Mouse (Mus musculus) neural tube, embryonic 11.5 days (tissue): ENCODE measurements around the gene Fermt3. TPM values are rescaled to one million over a fixed set of nuclear protein-coding genes. Genes with fewer than 3 reads are reported as not detected.

Experiments
- ATAC-seq: fragments of 200-750 bp; cut with Nextera tagmentation; 2 replicates; pipeline ENCODE4 v1.8.0; 2017; ENCODE audit warnings: moderate number of reproducible peaks, mild to moderate bottlenecking, moderate TSS enrichment, moderate library complexity; ENCODE audit not compliant: insufficient read depth, low FRiP score, low TSS enrichment
- DNase-seq: peaks from one replicate; pipeline ENCODE4 v3.0.0-alpha.2; 2015; ENCODE audit warnings: low spot score
- H3K27ac ChIP-seq: fragments of 300-500 bp; sonication (generic); 2 replicates; pipeline ENCODE4 v1.5.1; 2014; ENCODE audit warnings: low read depth, mild to moderate bottlenecking, low read length
- H3K27me3 ChIP-seq: fragments of 300-500 bp; sonication (generic); 2 replicates; pipeline ENCODE4 v1.6.1; 2014; ENCODE audit warnings: mild to moderate bottlenecking, low read length, mixed read lengths; ENCODE audit not compliant: control insufficient read depth, insufficient read depth
- H3K36me3 ChIP-seq: fragments of 300-500 bp; sonication (generic); 2 replicates; pipeline ENCODE4 v1.6.1; 2014; ENCODE audit warnings: mild to moderate bottlenecking, low read length, moderate library complexity, mixed read lengths; ENCODE audit not compliant: control insufficient read depth, insufficient read depth
- H3K4me1 ChIP-seq: fragments of 300-500 bp; sonication (generic); 2 replicates; pipeline ENCODE4 v1.6.1; 2014; ENCODE audit warnings: low read length, mixed read lengths; ENCODE audit not compliant: control insufficient read depth, insufficient read depth
- H3K4me2 ChIP-seq: fragments of 300-500 bp; sonication (generic); 2 replicates; pipeline ENCODE4 v1.6.1; 2014; ENCODE audit warnings: low read depth, mild to moderate bottlenecking, moderate library complexity
- H3K4me3 ChIP-seq: fragments of 300-500 bp; sonication (generic); 2 replicates; pipeline ENCODE4 v1.5.1; 2014; ENCODE audit warnings: low read depth, low read length
- H3K9ac ChIP-seq: fragments of 300-500 bp; sonication (generic); 2 replicates; pipeline ENCODE4 v1.6.1; 2014; ENCODE audit warnings: mild to moderate bottlenecking, low read length
- H3K9me3 ChIP-seq: fragments of 300-500 bp; sonication (generic); 2 replicates; pipeline ENCODE4 v1.6.1; 2016; ENCODE audit warnings: low read length; ENCODE audit not compliant: control insufficient read depth
- WGBS: fragments of 180-500 bp; shearing (Covaris S2); extraction: QIAGEN DNeasy Blood & Tissue Kit; methylation state at CpG from one replicate; pipeline ENCODE4 v1.1.7; 2014; 5-methylcytosine and 5-hydroxymethylcytosine counted together
- polyA plus RNA-seq: library from polyadenylated mRNA; unstranded; fragments of >200 nt; fragmentation: Nextera tagmentation; extraction: Ambion mirVana; gene quantifications from 2 replicates; pipeline ENCODE4 v1.2.1, GENCODE M21; 2014

Gene Fermt3
- polyA plus RNA-seq, 1 experiment from 2014 or later, result 8.8 TPM

DNA sequence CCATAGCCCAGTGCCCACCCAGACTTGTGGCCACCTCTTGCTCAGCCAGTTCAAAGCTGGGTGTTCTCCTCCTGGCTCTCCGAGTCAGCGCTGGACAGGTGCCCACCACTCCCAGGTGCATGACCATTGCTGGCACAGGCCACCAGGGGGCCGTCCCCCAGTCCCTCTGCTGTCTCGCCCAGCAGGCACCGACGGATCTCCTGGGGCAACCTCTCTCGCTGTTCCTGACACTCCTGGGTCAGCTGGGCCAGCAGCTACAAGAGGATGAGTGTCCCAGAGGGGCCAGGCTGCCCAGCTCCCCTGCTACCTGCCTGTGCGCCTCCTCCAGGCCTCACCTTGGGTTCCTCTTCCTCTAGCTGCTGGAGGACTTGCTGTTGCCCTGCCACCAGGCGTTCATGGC is 65.2 kb downstream of the Fermt3 start:
- H3K4me2 ChIP-seq, result no peak overlapping the region
- 0 out of 2 replicates have a peak, but pooled peaks cover 3% of the 10 kb centered on the region for H3K36me3 ChIP-seq
- peaks cover 10% of the 10 kb centered on the region for H3K4me1 ChIP-seq
- ATAC-seq (no peak), DNase-seq (no peak)
- H3K9ac ChIP-seq, result no peak overlapping the region
- no peaks in the 10 kb centered on the region for H3K9me3 ChIP-seq
- no peaks in the 10 kb centered on the region for H3K27me3 ChIP-seq
- H3K27ac ChIP-seq, result no peak overlapping the region
- H3K4me3 ChIP-seq, result no peak overlapping the region
- WGBS, result 60% methylated on average over 9 of the region's 9 CpGs

DNA sequence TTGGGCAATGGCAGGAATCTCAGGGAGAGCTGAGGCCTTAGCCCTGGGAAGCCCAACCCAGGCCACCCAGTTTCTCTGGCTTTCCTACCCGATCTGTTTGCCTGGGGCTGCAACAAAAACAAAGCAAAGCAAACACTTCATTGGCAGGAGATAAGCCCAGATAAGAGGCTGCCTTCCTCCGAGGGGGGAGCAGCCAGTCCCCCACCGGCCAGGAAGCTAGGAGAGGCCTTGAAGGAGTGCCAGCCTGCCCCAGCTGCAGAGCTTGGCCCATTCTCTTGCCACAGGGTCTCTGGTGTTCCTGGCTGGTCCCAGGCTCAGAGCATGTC is 66.6 kb downstream of the Fermt3 start:
- ATAC-seq, result no peak
- DNase-seq, result no peak
- Histone ChIP-seq H3K27me3 (no peaks in the 10 kb centered on the region), H3K27ac (no peak overlapping the region), H3K36me3 (no peaks in the 10 kb centered on the region), H3K9me3 (no peaks in the 10 kb centered on the region), H3K4me3 (peak overlapping the region; percentile 63), H3K4me2 (peak overlapping the region; percentile 81), H3K9ac (peak overlapping the region; percentile 86), H3K4me1 (peaks cover 10% of the 10 kb centered on the region)
- WGBS, result 34% methylated on average over 3 of the region's 3 CpGs

DNA sequence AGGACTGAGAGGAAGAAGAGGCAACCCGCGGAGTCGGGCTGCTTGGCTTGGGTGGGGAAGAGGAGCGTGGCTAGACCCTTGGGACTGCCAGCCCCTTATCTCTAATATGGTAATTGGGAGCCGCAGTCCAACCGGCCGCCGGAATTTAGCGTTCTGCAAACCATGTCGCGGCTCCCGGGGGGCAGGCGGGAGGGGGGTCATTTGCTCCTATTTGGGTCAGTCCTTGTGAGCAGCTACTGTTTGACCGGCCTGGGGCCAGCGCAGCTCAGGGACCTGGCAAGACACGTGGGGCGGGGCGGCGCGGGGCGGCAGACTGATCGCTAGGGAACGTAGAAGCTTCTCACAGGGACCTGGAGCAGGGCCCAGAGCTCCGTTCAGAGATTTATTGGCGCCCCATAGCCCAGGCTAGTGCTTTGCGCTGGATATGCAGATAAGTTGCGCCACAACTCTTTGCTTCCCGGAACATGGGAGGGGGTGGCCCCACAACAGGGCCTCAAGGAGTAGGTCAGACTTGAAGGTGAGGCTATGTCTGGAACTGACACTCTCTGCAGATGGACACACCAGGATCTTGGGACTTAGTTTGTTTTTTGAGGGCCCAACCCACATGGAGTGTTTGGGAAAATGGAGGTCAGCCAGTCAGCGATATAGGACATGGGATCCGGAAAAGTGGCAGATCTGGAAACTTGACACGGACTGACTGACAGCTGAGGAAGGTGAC is 67.1 kb downstream of the Fermt3 start:
- Histone ChIP-seq H3K36me3 (no peaks in the 10 kb centered on the region), H3K4me1 (peaks cover 10% of the 10 kb centered on the region), H3K9ac (peak overlapping the region; percentile 86), H3K4me2 (peak overlapping the region; percentile 81), H3K4me3 (peak overlapping the region; percentile 63), H3K9me3 (no peaks in the 10 kb centered on the region), H3K27me3 (no peaks in the 10 kb centered on the region), H3K27ac (peak overlapping the region; percentile 97)
- 4% methylated on average over 31 of the region's 31 CpGs for WGBS
- DNase-seq (peak; percentile 56), ATAC-seq (peak; percentile 43)

DNA sequence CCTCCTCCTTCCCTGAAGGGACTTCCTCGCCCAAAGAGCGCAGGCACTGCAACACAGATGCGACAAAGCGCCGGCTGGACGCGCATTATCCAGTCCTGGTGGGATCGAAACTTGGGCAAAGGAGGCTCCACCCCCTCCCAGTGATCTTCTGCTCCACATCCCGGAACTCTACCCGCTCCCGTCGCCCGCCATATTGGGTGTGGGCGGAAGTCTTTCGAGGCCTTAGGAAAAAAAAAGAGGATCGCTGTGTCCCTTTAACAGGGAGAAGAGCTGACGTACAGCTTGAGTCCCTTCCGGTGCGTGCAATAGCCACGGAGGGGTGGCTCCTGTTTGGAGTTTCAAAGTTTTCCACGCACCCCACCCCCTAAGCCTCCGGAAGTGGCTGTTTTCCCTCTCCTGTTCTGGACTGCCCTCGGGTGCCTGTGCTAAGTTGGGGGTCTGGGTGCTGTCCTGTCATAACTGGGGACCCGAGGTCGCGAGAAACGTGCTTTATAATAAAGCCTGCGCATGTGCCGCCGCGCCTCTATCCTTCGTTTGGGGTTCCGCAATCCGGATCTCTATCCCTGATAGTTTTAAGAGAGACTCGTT is 67.8 kb downstream of the Fermt3 start:
- Histone ChIP-seq H3K4me2 (peak overlapping the region; percentile 81), H3K9ac (peak overlapping the region; percentile 86), H3K4me1 (peaks cover 10% of the 10 kb centered on the region), H3K9me3 (no peaks in the 10 kb centered on the region), H3K27ac (peak overlapping the region; percentile 97), H3K36me3 (no peaks in the 10 kb centered on the region), H3K4me3 (peak overlapping the region; percentile 63), H3K27me3 (no peaks in the 10 kb centered on the region)
- under 1% methylated on average over 35 of the region's 35 CpGs for WGBS
- DNase-seq, result peak; percentile 94
- peak; percentile 74 for ATAC-seq

DNA sequence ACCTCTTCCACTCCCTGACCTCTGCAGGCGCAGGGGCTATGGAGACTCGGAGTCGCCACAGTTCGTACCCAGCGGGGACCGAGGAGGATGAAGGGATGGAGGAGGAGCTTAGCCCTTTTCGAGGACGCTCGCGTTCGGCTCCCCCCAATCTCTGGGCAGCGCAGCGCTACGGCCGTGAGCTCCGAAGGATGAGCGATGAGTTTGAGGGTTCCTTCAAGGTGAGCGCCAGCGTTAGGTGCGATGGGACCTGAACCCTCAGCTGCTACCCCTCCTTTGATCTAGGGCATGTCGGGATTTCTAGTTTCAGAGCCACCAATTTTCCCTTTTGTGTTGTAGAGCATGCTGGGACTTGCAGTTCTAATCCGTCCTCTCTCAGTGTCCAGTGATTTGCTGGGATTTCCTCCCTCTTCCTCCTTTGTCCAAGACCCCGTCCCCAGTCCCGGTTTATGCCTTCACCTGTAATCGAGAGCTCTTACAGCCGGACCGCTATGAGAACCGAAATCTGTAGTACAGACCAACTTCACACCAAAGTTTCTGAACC is 68.6 kb downstream of the Fermt3 start:
- Histone ChIP-seq H3K27ac (peak overlapping the region; percentile 97), H3K36me3 (no peaks in the 10 kb centered on the region), H3K9me3 (no peaks in the 10 kb centered on the region), H3K27me3 (no peaks in the 10 kb centered on the region), H3K9ac (peak overlapping the region; percentile 86), H3K4me2 (peak overlapping the region; percentile 81), H3K4me3 (peak overlapping the region; percentile 63), H3K4me1 (peaks cover 10% of the 10 kb centered on the region)
- peak; percentile 72 for DNase-seq
- WGBS, result 0% methylated on average over 28 of the region's 28 CpGs
- ATAC-seq, result peak; percentile 61

DNA sequence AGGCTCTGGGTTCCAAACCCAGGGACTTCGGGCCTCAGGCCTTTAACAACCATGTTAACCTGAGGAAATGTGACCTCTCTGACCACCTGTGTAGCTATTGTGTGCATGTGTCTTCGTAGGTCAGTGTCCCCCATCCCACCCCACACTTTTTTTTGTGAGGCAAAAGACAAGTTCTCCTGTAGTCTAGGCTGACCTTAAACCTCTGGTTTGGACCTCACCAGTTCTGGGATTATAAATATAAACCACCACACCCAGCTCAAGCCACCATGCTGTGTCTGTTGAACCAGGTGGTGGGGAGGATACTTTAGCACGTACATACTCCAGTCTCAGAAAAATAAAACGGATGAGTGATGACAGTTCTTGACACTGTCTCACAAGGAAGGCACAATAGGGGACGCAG is 69.3 kb downstream of the Fermt3 start:
- H3K36me3 ChIP-seq, result no peaks in the 10 kb centered on the region
- H3K9me3 ChIP-seq, result no peaks in the 10 kb centered on the region
- H3K9ac ChIP-seq, result peak overlapping the region; percentile 86
- DNase-seq (no peak), ATAC-seq (no peak)
- H3K4me2 ChIP-seq, result peak overlapping the region; percentile 81
- H3K27me3 ChIP-seq, result no peaks in the 10 kb centered on the region
- peak overlapping the region; percentile 63 for H3K4me3 ChIP-seq
- 54% methylated on average over 5 of the region's 5 CpGs for WGBS
- H3K4me1 ChIP-seq, result peaks cover 10% of the 10 kb centered on the region
- H3K27ac ChIP-seq, result peak overlapping the region; percentile 97; the same call in 1 of the 2 replicates

DNA sequence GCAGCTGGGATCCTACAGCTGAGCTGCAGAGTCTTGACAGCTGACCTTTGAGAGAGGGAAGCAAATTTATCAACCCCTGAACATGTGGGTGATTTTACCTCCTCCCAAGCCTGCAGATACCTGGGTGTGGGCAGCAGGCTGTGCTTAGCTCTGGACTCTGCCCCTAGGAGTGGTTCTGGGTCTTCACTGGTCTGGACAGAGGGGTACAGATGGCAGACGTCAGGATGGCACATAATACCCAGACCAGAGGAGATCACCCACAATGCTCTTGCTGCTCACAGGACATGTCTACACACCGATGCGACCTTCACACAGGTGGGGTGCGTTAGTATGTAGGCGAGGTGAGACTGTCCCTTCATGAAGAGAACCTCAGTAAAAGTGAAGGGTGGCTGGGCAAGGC is 69.7 kb downstream of the Fermt3 start:
- Histone ChIP-seq H3K27me3 (no peaks in the 10 kb centered on the region), H3K4me3 (no peak overlapping the region), H3K4me2 (no peak overlapping the region), H3K4me1 (peaks cover 10% of the 10 kb centered on the region), H3K9me3 (no peaks in the 10 kb centered on the region), H3K9ac (no peak overlapping the region), H3K36me3 (no peaks in the 10 kb centered on the region), H3K27ac (no peak overlapping the region)
- DNase-seq (no peak), ATAC-seq (no peak)
- 88% methylated on average over 5 of the region's 5 CpGs for WGBS
